Mouse (Mus musculus): ENCODE results near the gene Ppp1r21.

GRCm38 (mm10) chr17:88598056-88598420 lies 68.1 kb downstream of the Ppp1r21 start:
- no peak for TF ChIP-seq CTCF (IDR thresholded peaks at IDR 0.05; ENCODE audit: extremely low read depth, insufficient read depth, low read length)
- TF ChIP-seq POLR2A (IDR thresholded peaks at IDR 0.05; ENCODE audit: extremely low read depth, insufficient read depth, low read length): no peak
